ENCODE assay signal across 18 mouse cellular contexts in the genomic region with DNA sequence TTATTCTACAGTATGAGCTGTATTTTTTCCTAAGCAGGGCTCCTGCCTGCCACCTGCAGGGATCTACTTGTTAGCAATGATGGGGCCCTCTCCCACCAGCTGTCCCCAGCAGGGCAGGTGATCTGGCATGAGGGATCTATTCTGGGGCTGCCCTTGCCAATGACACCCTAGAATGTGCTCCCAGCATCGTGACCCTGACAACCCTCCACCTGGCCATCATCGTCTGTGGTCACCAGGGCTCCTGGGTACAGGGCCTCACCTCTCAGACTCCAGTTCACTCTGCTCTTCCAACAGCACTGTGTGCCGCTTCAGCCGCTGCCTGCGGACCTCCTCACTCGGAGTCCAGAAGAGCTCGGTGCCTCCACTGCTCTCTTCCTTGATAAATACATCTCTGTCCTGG.
"Had no signal": no experiment of that assay in that cellular context is flagged by ENCODE, and none has a peak within 500 bp of the region (broad histone marks: within the 10 kb centered on the region; RNA-seq: fewer than 3 reads in every experiment).

No protein-coding gene starts in this region.

- H3K27me3 ChIP-seq: liver, embryonic 13.5 days; liver, embryonic 15.5 days; lung, embryonic 15.5 days; midbrain, embryonic 13.5 days; midbrain, embryonic 15.5 days; neural tube, embryonic 12.5 days; stomach, embryonic 15.5 days had no signal

- H3K4me1 ChIP-seq: liver, embryonic 13.5 days; liver, embryonic 15.5 days; lung, embryonic 15.5 days; midbrain, embryonic 13.5 days; midbrain, embryonic 15.5 days; neural tube, embryonic 12.5 days; stomach, embryonic 15.5 days had no signal

- H3K9me3 ChIP-seq: liver, embryonic 13.5 days; liver, embryonic 15.5 days; lung, embryonic 15.5 days; megakaryocyte, embryonic 14.5 days; midbrain, embryonic 13.5 days; midbrain, embryonic 15.5 days; neural tube, embryonic 12.5 days; stomach, embryonic 15.5 days had no signal

- H3K27ac ChIP-seq: liver, embryonic 13.5 days; liver, embryonic 15.5 days; lung, embryonic 15.5 days; macrophage; midbrain, embryonic 13.5 days; midbrain, embryonic 15.5 days; neural tube, embryonic 12.5 days; stomach, embryonic 15.5 days; stomach, postnatal 0 days had no signal

- DNase-seq: liver, embryonic 13.5 days; liver, postnatal 0 days; lung, adult 2 months; lung, postnatal 14 days; lung, postnatal 36 days; thymus, adult 2 months; thymus, postnatal 25 days had no signal

- H3K36me3 ChIP-seq: liver, embryonic 13.5 days; liver, embryonic 15.5 days had no signal

- ATAC-seq: liver, postnatal 0 days; lung, postnatal 0 days; midbrain, embryonic 13.5 days; midbrain, embryonic 15.5 days had no signal

- H3K9ac ChIP-seq: liver, embryonic 13.5 days; liver, embryonic 15.5 days; liver, postnatal 0 days; lung, embryonic 15.5 days; midbrain, embryonic 13.5 days; midbrain, embryonic 15.5 days; neural tube, embryonic 12.5 days; stomach, embryonic 15.5 days had no signal

- H3K4me2 ChIP-seq: liver, embryonic 13.5 days; liver, embryonic 15.5 days; lung, embryonic 15.5 days; midbrain, embryonic 11.5 days; midbrain, embryonic 13.5 days; midbrain, embryonic 15.5 days; neural tube, embryonic 12.5 days; stomach, embryonic 15.5 days had no signal

- H3K4me3 ChIP-seq: liver, embryonic 13.5 days; liver, embryonic 15.5 days; lung, embryonic 15.5 days; megakaryocyte, embryonic 14.5 days; midbrain, embryonic 13.5 days; midbrain, embryonic 15.5 days; neural tube, embryonic 12.5 days; stomach, embryonic 15.5 days had no signal
